Mouse (Mus musculus): ENCODE data around the gene Vmn2r34. TPM values are rescaled to one million over a fixed set of nuclear protein-coding genes. Genes with fewer than 3 reads are reported as not detected.

Vmn2r34 gene
- not detected for polyA plus RNA-seq (2014; fragmentation: Illumina TruSeq; extraction: RNeasy Lipid Tissue Mini Kit (QIAGEN cat#74804))

DNA sequence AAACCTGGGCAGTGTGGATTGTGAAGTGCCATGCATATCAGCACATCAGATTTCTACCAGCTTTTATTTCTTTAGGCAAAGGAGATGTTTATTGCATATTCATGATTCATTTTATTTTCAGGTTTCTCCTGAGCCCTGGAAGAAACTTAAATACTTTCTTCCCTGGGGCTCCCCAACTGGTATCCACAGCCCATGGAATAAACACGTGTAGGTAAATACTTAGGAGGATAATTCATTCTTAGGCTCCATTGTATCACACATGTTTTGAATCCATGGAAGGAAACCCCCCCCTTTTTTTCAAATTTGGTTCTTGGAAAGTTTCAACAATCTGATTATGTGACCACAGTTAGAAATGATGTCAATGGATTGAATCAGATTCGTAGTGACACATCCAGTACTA, at the start of gene Vmn2r34:
Vmn2r34 (minus strand) TSS at position 101 of the 400 bp plus-strand sequence.

Other genes starting within 250 kb of the Vmn2r34 start
- gene Vmn2r32, start 209.5 kb downstream of the Vmn2r34 start, polyA plus RNA-seq (2014; fragmentation: Illumina TruSeq; extraction: RNeasy Lipid Tissue Mini Kit (QIAGEN cat#74804)), result not detected
- gene Vmn2r33, start 122.7 kb downstream of the Vmn2r34 start, polyA plus RNA-seq (2014; fragmentation: Illumina TruSeq; extraction: RNeasy Lipid Tissue Mini Kit (QIAGEN cat#74804)), result not detected
- gene Vmn2r35, start 130.4 kb upstream of the Vmn2r34 start, polyA plus RNA-seq (2014; fragmentation: Illumina TruSeq; extraction: RNeasy Lipid Tissue Mini Kit (QIAGEN cat#74804)), result not detected
- not detected for gene Vmn2r36, start 213.0 kb upstream of the Vmn2r34 start, polyA plus RNA-seq (2014; fragmentation: Illumina TruSeq; extraction: RNeasy Lipid Tissue Mini Kit (QIAGEN cat#74804))